Mouse (Mus musculus): ENCODE measurements around the gene Fut2.

DNA sequence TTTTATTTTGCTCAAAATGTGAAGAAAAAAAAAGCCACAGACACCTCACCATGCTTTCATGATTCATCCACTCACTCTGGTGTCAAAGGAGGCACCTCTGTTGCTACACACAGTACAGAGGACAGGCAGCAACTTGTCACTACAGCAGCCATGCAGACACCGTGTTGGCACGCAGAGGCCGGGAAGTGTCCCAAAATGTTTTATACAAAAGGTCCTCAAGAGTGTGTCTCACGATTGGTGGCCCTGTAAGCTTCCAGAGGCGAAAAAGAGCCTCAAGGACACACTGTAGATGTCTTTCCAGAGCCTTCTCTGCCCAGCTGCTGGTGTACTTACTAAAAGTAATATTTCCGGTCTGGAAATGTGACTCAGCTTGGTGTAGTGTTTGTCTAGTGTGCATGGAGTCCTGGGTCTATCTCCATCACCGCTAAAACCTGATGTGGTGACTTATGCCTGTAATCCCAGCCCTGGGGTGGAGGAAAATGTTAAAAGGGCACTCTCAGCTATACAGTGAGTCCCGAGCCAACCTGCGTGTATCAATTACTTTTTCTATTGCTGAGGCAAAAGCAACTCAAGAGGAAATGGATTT lies 60.4 kb downstream of the Fut2 start:
- TF ChIP-seq POLR2A (IDR thresholded peaks at IDR 0.05; ENCODE audit: insufficient read depth, low read depth, low read length) (no peak), CTCF (IDR thresholded peaks at IDR 0.05; ENCODE audit: insufficient read depth, low read depth, low read length) (no peak)

All from olfactory bulb, adult 2 months (tissue).